Mouse (Mus musculus): Measurements from ENCODE around the gene 4921524J17Rik. TPM values are rescaled to one million over a fixed set of nuclear protein-coding genes. Genes with fewer than 3 reads are reported as not detected.
A peak's percentile ranks its signal among the peaks of the same experiment; 100 is the strongest.

The 4921524J17Rik gene
- polyA plus RNA-seq, 1 experiment from 2014 or later, result 67.0 TPM

GRCm38 (mm10) chr8:85433017-85433393 is 372 bp upstream of the 4921524J17Rik start:
- H3K36me3 ChIP-seq (ENCODE audit: control insufficient read depth, insufficient read depth, low read length), result no peaks in the 10 kb centered on the region
- peak overlapping the region; percentile 80 for H3K4me2 ChIP-seq
- peak overlapping the region; percentile 49 for H3K9ac ChIP-seq (ENCODE audit: low read depth, low read length)
- ATAC-seq (replicated peaks; ENCODE audit: insufficient number of reproducible peaks, low FRiP score, low TSS enrichment), result no peak
- no peaks in the 10 kb centered on the region for H3K9me3 ChIP-seq (replicated peaks; ENCODE audit: control insufficient read depth, low read length)
- H3K4me1 ChIP-seq (ENCODE audit: control insufficient read depth, insufficient read depth, low read length), result peaks cover 8% of the 10 kb centered on the region
- H3K27ac ChIP-seq (ENCODE audit: low read depth, low read length), result peak overlapping the region; percentile 98
- H3K4me3 ChIP-seq (ENCODE audit: low read depth, low read length), result peak overlapping the region; percentile 89
- 4% methylated on average over 6 of the region's 6 CpGs for WGBS (ENCODE audit: insufficient replicate concordance)
- no peaks in the 10 kb centered on the region for H3K27me3 ChIP-seq (ENCODE audit: control insufficient read depth, insufficient read depth, low read length)

- Histone ChIP-seq H3K4me3 (ENCODE audit: low read depth, low read length) (peak overlapping the region; percentile 89), H3K4me1 (ENCODE audit: control insufficient read depth, insufficient read depth, low read length) (peaks cover 20% of the 10 kb centered on the region), H3K4me2 (peak overlapping the region; percentile 80), H3K36me3 (ENCODE audit: control insufficient read depth, insufficient read depth, low read length) (no peaks in the 10 kb centered on the region), H3K27me3 (ENCODE audit: control insufficient read depth, insufficient read depth, low read length) (no peaks in the 10 kb centered on the region), H3K27ac (ENCODE audit: low read depth, low read length) (peak overlapping the region; percentile 98), H3K9ac (ENCODE audit: low read depth, low read length) (peak overlapping the region; percentile 97), H3K9me3 (replicated peaks; ENCODE audit: control insufficient read depth, low read length) (no peaks in the 10 kb centered on the region)
- WGBS (ENCODE audit: insufficient replicate concordance), result 5% methylated on average over 10 of the region's 10 CpGs
- no peak for ATAC-seq (replicated peaks; ENCODE audit: insufficient number of reproducible peaks, low FRiP score, low TSS enrichment)
Observed at GRCm38 (mm10) chr8:85431281-85432167, 1.1 kb downstream of the 4921524J17Rik start.

- peak overlapping the region; percentile 80 for H3K4me2 ChIP-seq
- no peak for ATAC-seq (replicated peaks; ENCODE audit: insufficient number of reproducible peaks, low FRiP score, low TSS enrichment)
Observed at GRCm38 (mm10) chr8:85430801-85431200, 1.8 kb downstream of the 4921524J17Rik start.

GRCm38 (mm10) chr8:85429219-85429618 is 3.4 kb downstream of the 4921524J17Rik start:
- Histone ChIP-seq H3K36me3 (ENCODE audit: control insufficient read depth, insufficient read depth, low read length) (no peaks in the 10 kb centered on the region), H3K4me2 (peak overlapping the region; percentile 42), H3K27me3 (ENCODE audit: control insufficient read depth, insufficient read depth, low read length) (no peaks in the 10 kb centered on the region), H3K4me3 (ENCODE audit: low read depth, low read length) (peak overlapping the region; percentile 12; the same call in 1 of the 2 replicates), H3K4me1 (ENCODE audit: control insufficient read depth, insufficient read depth, low read length) (peaks cover 34% of the 10 kb centered on the region), H3K9me3 (replicated peaks; ENCODE audit: control insufficient read depth, low read length) (no peaks in the 10 kb centered on the region), H3K27ac (ENCODE audit: low read depth, low read length) (peak overlapping the region; percentile 80), H3K9ac (ENCODE audit: low read depth, low read length) (no peak overlapping the region)
- no peak for ATAC-seq (replicated peaks; ENCODE audit: insufficient number of reproducible peaks, low FRiP score, low TSS enrichment)
- WGBS (ENCODE audit: insufficient replicate concordance), result 13% methylated on average over 4 of the region's 4 CpGs

More at GRCm38 (mm10) chr8:85430801-85431200, 1.8 kb downstream of the 4921524J17Rik start:
- Histone ChIP-seq H3K27me3 (ENCODE audit: control insufficient read depth, insufficient read depth, low read length) (no peaks in the 10 kb centered on the region), H3K9me3 (replicated peaks; ENCODE audit: control insufficient read depth, low read length) (no peaks in the 10 kb centered on the region), H3K27ac (ENCODE audit: low read depth, low read length) (peak overlapping the region; percentile 73), H3K36me3 (ENCODE audit: control insufficient read depth, insufficient read depth, low read length) (no peaks in the 10 kb centered on the region), H3K4me1 (ENCODE audit: control insufficient read depth, insufficient read depth, low read length) (peaks cover 27% of the 10 kb centered on the region), H3K4me3 (ENCODE audit: low read depth, low read length) (peak overlapping the region; percentile 89), H3K9ac (ENCODE audit: low read depth, low read length) (peak overlapping the region; percentile 69)
- 10% methylated on average over 3 of the region's 3 CpGs for WGBS (ENCODE audit: insufficient replicate concordance)

GRCm38 (mm10) chr8:85427026-85427425 is 5.6 kb downstream of the 4921524J17Rik start:
- Histone ChIP-seq H3K36me3 (ENCODE audit: control insufficient read depth, insufficient read depth, low read length) (no peaks in the 10 kb centered on the region), H3K4me3 (ENCODE audit: low read depth, low read length) (no peak overlapping the region), H3K9ac (ENCODE audit: low read depth, low read length) (no peak overlapping the region; the same call in 1 of the 2 replicates), H3K4me1 (ENCODE audit: control insufficient read depth, insufficient read depth, low read length) (peaks cover 33% of the 10 kb centered on the region), H3K27me3 (ENCODE audit: control insufficient read depth, insufficient read depth, low read length) (no peaks in the 10 kb centered on the region), H3K27ac (ENCODE audit: low read depth, low read length) (peak overlapping the region; percentile 37), H3K9me3 (replicated peaks; ENCODE audit: control insufficient read depth, low read length) (no peaks in the 10 kb centered on the region), H3K4me2 (peak overlapping the region; percentile 32; the same call in 1 of the 2 replicates)
- WGBS (ENCODE audit: insufficient replicate concordance), result 50% methylated on average over 4 of the region's 4 CpGs
- ATAC-seq (replicated peaks; ENCODE audit: insufficient number of reproducible peaks, low FRiP score, low TSS enrichment), result no peak

- H3K9ac ChIP-seq (ENCODE audit: low read depth, low read length), result no peak overlapping the region
- H3K27me3 ChIP-seq (ENCODE audit: control insufficient read depth, insufficient read depth, low read length), result no peaks in the 10 kb centered on the region
- no peaks in the 10 kb centered on the region for H3K36me3 ChIP-seq (ENCODE audit: control insufficient read depth, insufficient read depth, low read length)
- H3K27ac ChIP-seq (ENCODE audit: low read depth, low read length), result no peak overlapping the region
- H3K9me3 ChIP-seq (replicated peaks; ENCODE audit: control insufficient read depth, low read length), result no peaks in the 10 kb centered on the region
- ATAC-seq (replicated peaks; ENCODE audit: insufficient number of reproducible peaks, low FRiP score, low TSS enrichment), result no peak
- H3K4me3 ChIP-seq (ENCODE audit: low read depth, low read length), result no peak overlapping the region
- H3K4me2 ChIP-seq, result no peak overlapping the region
- peaks cover 15% of the 10 kb centered on the region for H3K4me1 ChIP-seq (ENCODE audit: control insufficient read depth, insufficient read depth, low read length)
- 77% methylated on average over 1 of the region's 1 CpGs for WGBS (ENCODE audit: insufficient replicate concordance)
Observed at GRCm38 (mm10) chr8:85421329-85421728, 11.3 kb downstream of the 4921524J17Rik start.

- 57% methylated on average over 3 of the region's 3 CpGs for WGBS (ENCODE audit: insufficient replicate concordance)
- no peak for ATAC-seq (replicated peaks; ENCODE audit: insufficient number of reproducible peaks, low FRiP score, low TSS enrichment)
- no peaks in the 10 kb centered on the region for H3K9me3 ChIP-seq (replicated peaks; ENCODE audit: control insufficient read depth, low read length)
- no peaks in the 10 kb centered on the region for H3K27me3 ChIP-seq (ENCODE audit: control insufficient read depth, insufficient read depth, low read length)
- H3K4me1 ChIP-seq (ENCODE audit: control insufficient read depth, insufficient read depth, low read length), result peaks cover 9% of the 10 kb centered on the region
- H3K4me3 ChIP-seq (ENCODE audit: low read depth, low read length), result no peak overlapping the region
- H3K4me2 ChIP-seq, result no peak overlapping the region
- H3K36me3 ChIP-seq (ENCODE audit: control insufficient read depth, insufficient read depth, low read length), result no peaks in the 10 kb centered on the region
- H3K27ac ChIP-seq (ENCODE audit: low read depth, low read length), result no peak overlapping the region
- no peak overlapping the region for H3K9ac ChIP-seq (ENCODE audit: low read depth, low read length)
Observed at GRCm38 (mm10) chr8:85408526-85408925, 24.1 kb downstream of the 4921524J17Rik start.

GRCm38 (mm10) chr8:85408053-85408505 is 24.6 kb downstream of the 4921524J17Rik start:
- H3K27ac ChIP-seq (ENCODE audit: low read depth, low read length), result no peak overlapping the region
- no peaks in the 10 kb centered on the region for H3K9me3 ChIP-seq (replicated peaks; ENCODE audit: control insufficient read depth, low read length)
- H3K36me3 ChIP-seq (ENCODE audit: control insufficient read depth, insufficient read depth, low read length), result no peaks in the 10 kb centered on the region
- no peak overlapping the region for H3K4me3 ChIP-seq (ENCODE audit: low read depth, low read length)
- no peak for ATAC-seq (replicated peaks; ENCODE audit: insufficient number of reproducible peaks, low FRiP score, low TSS enrichment)
- no peak overlapping the region for H3K4me2 ChIP-seq
- no peaks in the 10 kb centered on the region for H3K27me3 ChIP-seq (ENCODE audit: control insufficient read depth, insufficient read depth, low read length)
- 53% methylated on average over 7 of the region's 7 CpGs for WGBS (ENCODE audit: insufficient replicate concordance)
- H3K4me1 ChIP-seq (ENCODE audit: control insufficient read depth, insufficient read depth, low read length), result peaks cover 9% of the 10 kb centered on the region
- no peak overlapping the region for H3K9ac ChIP-seq (ENCODE audit: low read depth, low read length)
